Mouse (Mus musculus): ENCODE results near the gene Ubn2. TPM values are rescaled to one million over a fixed set of nuclear protein-coding genes. Genes with fewer than 3 reads are reported as not detected.
"Not testable (repeated sequence)": the region's sequence is repeated elsewhere in the genome, so short reads cannot be mapped to it uniquely, and the experiment has no call there.

The Ubn2 gene
- polyA plus RNA-seq, 1 experiment from 2014 or later: 11.5 TPM

DNA sequence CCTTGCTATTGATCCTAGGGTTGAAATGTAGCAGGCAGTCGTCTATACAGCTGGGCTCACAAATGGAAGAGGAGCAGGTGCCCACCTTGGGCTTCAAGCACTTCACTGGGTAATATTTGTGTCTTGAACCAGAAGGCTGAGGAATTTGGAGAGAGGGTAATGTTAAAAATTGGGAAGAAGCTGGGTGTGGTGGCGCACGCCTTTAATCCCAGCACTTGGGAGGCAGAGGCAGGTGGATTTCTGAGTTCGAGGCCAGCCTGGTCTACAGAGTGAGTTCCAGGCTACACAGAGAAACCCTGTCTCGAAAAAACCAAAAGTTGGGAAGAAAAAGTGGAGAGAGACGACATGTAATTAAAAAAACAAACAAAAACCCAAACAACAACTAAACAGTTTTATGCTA, 116.1 kb downstream of the Ubn2 start:
- H3K36me3 ChIP-seq (ENCODE audit: insufficient read depth, low read length); ATAC-seq (ENCODE audit: low FRiP score, low TSS enrichment); H3K27me3 ChIP-seq (ENCODE audit: insufficient read depth, low read length); H3K9me3 ChIP-seq (ENCODE audit: low read length): not testable (repeated sequence)
- peak overlapping the region; percentile 95 for H3K9ac ChIP-seq (replicated peaks; ENCODE audit: low read length)
- WGBS: 82% methylated on average over 6 of the region's 6 CpGs
- H3K4me1 ChIP-seq (ENCODE audit: insufficient read depth, low read length): peaks cover 12% of the 10 kb centered on the region; the same call in 1 of the 2 replicates
- H3K27ac ChIP-seq (ENCODE audit: low read length): peak overlapping the region; percentile 100
- peak overlapping the region; percentile 85 for H3K4me3 ChIP-seq (ENCODE audit: low read length)
- H3K4me2 ChIP-seq (replicated peaks; ENCODE audit: low read depth, low read length): peak overlapping the region; percentile 70

DNA sequence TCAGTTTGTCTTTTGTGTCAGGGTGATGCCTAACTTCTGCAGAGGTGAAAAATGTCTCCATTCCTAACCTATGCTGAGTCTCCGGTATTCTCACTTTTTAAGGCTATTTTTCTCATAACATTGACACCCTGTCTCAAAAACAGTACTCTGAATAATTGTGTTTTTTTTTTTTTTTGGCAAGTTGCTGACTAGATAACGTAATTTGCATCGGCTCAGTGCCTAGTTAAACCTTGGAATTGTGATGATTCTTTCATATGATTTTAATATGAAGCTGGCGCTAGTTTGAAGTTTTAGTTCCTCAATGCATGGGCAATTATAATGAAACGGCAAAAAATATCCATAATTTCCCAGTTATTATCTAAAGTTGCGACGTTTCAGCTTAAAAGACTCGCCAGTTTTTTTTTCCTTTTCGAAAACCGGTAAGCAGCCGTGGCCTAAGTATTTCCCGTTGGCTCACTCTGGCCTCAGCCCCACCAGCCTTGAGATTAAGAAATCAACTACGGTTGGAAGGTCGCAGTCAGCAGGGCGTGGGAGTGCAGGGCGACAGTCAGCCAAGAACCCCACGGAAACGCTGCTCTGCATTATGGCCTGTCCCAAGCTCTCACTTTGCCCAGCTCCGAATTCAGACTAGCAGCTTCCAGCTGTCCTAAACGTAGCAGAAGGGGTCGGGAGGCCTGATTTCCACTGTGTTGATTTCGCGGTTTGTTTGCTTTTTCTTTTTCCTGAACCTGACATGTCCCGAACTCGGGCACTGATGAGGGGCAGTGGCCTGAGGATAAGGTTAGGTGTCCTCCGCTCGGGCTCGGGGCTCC, 116.7 kb downstream of the Ubn2 start:
- H3K4me1 ChIP-seq (ENCODE audit: insufficient read depth, low read length): peaks cover 13% of the 10 kb centered on the region; the same call in 1 of the 2 replicates
- no peaks in the 10 kb centered on the region for H3K27me3 ChIP-seq (ENCODE audit: insufficient read depth, low read length)
- peak overlapping the region; percentile 85 for H3K4me3 ChIP-seq (ENCODE audit: low read length)
- H3K27ac ChIP-seq (ENCODE audit: low read length): peak overlapping the region; percentile 100
- WGBS: 5% methylated on average over 28 of the region's 28 CpGs
- H3K9me3 ChIP-seq (ENCODE audit: low read length): no peaks in the 10 kb centered on the region
- peak overlapping the region; percentile 70 for H3K4me2 ChIP-seq (replicated peaks; ENCODE audit: low read depth, low read length)
- peak; percentile 57 for ATAC-seq (ENCODE audit: low FRiP score, low TSS enrichment)
- peak overlapping the region; percentile 95 for H3K9ac ChIP-seq (replicated peaks; ENCODE audit: low read length)
- H3K36me3 ChIP-seq (ENCODE audit: insufficient read depth, low read length): no peaks in the 10 kb centered on the region

DNA sequence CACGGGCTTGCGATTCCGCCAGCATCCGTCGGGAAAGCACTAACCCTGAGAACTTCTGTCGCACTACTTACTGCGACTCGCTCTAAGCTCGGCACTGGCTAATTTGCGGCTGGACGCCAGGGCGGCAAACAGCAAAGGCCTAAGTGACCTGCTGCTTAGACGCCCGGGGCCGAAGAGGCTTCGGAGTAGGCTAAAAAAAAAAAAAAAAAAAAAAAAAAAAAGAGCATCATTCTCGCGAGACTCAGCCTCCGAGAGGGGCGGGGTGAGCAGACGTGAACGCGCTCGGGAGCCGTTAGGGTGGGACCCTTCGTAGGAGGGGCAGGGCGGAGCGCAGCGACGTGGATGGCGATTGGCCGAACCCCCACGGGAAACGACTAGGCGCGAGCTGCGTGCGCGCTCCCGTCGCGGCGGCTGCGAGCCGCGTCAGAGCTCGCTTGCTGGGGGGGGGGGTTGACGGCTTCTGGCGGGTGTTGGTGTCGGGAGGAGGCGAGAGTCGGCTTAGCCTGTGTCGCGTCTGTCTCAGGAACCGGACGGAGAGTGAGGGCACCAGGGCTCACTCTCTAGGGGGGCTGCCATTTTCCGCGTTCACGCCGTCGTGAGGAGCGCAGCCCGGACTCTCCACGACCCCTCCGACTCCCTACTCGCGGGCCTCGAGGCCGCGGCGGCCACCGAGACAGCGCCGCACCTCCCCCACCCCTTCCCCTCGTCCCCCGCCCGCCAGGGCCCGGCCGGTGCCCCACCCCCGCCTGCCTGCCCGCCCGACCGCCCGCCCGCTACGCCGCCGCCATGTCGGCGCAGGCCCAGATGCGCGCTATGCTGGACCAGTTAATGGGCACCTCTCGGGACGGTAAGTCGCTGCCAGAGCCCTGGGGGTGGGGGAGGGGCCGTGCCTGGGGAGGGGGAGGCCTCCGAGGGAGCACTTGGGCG, 117.6 kb downstream of the Ubn2 start, which contains the start of gene Luc7l2:
Gene Luc7l2 (plus strand): TSS at position 273 of the 927 bp plus-strand sequence.
- H3K36me3 ChIP-seq (ENCODE audit: insufficient read depth, low read length): no peaks in the 10 kb centered on the region
- WGBS: 0% methylated on average over 96 of the region's 98 CpGs
- H3K27me3 ChIP-seq (ENCODE audit: insufficient read depth, low read length): no peaks in the 10 kb centered on the region
- H3K4me2 ChIP-seq (replicated peaks; ENCODE audit: low read depth, low read length): peak within 1 kb of the TSS; percentile 70
- H3K27ac ChIP-seq (ENCODE audit: low read length): peak within 1 kb of the TSS; percentile 100
- peak within 1 kb of the TSS; percentile 85 for H3K4me3 ChIP-seq (ENCODE audit: low read length)
- peaks cover 21% of the 10 kb centered on the region; the same call in 1 of the 2 replicates for H3K4me1 ChIP-seq (ENCODE audit: insufficient read depth, low read length)
- H3K9me3 ChIP-seq (ENCODE audit: low read length): no peaks in the 10 kb centered on the region
- peak within 1 kb of the TSS; percentile 95 for H3K9ac ChIP-seq (replicated peaks; ENCODE audit: low read length)
- peak; percentile 91 for ATAC-seq (ENCODE audit: low FRiP score, low TSS enrichment)

DNA sequence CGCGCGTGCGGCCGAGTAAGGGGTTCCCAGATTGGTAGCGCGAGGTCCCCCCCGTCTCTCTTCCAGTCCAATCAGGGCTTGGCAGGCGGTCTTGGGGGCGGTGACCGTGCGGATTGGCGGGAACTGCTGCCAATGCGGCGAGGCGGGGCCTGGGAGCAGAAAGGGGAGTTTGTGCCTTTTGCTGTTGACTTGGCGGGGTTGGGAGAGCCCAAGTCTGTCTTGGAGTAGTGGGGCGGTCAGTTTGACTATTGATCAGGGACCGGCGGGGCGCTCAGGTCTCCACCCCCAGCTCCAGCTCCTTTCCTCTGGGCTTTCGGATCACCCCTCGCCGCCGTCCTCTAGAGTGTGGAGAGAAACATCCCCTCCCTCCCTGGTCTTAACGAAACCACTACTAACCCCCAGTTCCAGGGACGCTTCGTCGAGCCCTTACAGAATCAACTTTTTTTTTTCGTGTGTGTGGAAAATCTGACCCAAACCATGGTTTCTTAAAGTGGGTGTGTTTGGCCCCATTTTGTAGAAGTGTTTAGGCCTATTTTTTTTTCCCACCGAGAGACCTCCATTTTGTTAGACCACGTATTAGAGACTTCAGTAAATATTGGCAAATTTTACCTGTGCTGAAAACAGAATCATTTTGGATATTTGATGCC, 118.4 kb downstream of the Ubn2 start:
- Histone ChIP-seq H3K4me2 (replicated peaks; ENCODE audit: low read depth, low read length) (peak overlapping the region; percentile 57), H3K36me3 (ENCODE audit: insufficient read depth, low read length) (no peaks in the 10 kb centered on the region), H3K9ac (replicated peaks; ENCODE audit: low read length) (peak overlapping the region; percentile 92), H3K4me3 (ENCODE audit: low read length) (peak overlapping the region; percentile 85), H3K4me1 (ENCODE audit: insufficient read depth, low read length) (peaks cover 22% of the 10 kb centered on the region; the same call in 1 of the 2 replicates), H3K9me3 (ENCODE audit: low read length) (no peaks in the 10 kb centered on the region), H3K27ac (ENCODE audit: low read length) (peak overlapping the region; percentile 99), H3K27me3 (ENCODE audit: insufficient read depth, low read length) (no peaks in the 10 kb centered on the region)
- WGBS: under 1% methylated on average over 32 of the region's 32 CpGs
- ATAC-seq (ENCODE audit: low FRiP score, low TSS enrichment): peak; percentile 97

DNA sequence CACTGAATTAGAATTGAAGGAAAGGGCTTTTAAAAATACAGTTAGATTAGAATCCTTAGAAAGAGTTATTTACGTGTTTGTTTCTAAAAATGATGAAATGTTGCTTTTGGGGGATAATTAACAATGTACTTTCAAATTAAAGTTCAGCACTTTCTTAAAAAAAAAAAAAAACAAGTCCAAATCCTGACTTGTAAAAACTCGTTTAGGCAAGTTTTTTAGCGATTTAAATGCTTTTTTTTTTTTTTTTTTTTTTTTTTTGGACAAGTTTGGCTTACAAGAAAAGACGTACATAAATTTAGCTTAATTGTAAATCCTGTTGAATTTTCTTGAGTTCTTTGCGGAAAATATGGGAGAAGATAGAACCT, 118.9 kb downstream of the Ubn2 start:
- H3K27ac ChIP-seq (ENCODE audit: low read length): no peak overlapping the region
- no peak for ATAC-seq (ENCODE audit: low FRiP score, low TSS enrichment)
- H3K9ac ChIP-seq (replicated peaks; ENCODE audit: low read length): no peak overlapping the region; the same call in 1 of the 2 replicates

More for the DNA sequence above, 118.9 kb downstream of the Ubn2 start:
- H3K4me2 ChIP-seq (replicated peaks; ENCODE audit: low read depth, low read length): peak overlapping the region; percentile 57
- peaks cover 22% of the 10 kb centered on the region; the same call in 1 of the 2 replicates for H3K4me1 ChIP-seq (ENCODE audit: insufficient read depth, low read length)
- 20% methylated on average over 5 of the region's 5 CpGs for WGBS
- H3K36me3 ChIP-seq (ENCODE audit: insufficient read depth, low read length): no peaks in the 10 kb centered on the region
- H3K27me3 ChIP-seq (ENCODE audit: insufficient read depth, low read length): no peaks in the 10 kb centered on the region
- peak overlapping the region; percentile 85 for H3K4me3 ChIP-seq (ENCODE audit: low read length)
- no peaks in the 10 kb centered on the region for H3K9me3 ChIP-seq (ENCODE audit: low read length)

Small RNA genes lying within 50 kb of the gene (microRNA-seq; reads per million reads assigned to microRNA genes)
- gene Mir7670: not detected

Other genes starting within 250 kb of the Ubn2 start
- gene D630045J12Rik, start 179.9 kb upstream of the Ubn2 start, polyA plus RNA-seq (2015; fragmentation: Nextera tagmentation; extraction: Ambion mirVana): 5.7 and 7.2 TPM in 2 replicates
- 8.3 and 9.8 TPM in 2 replicates for gene Zc3hav1l, start 134.7 kb upstream of the Ubn2 start, polyA plus RNA-seq (2015; fragmentation: Nextera tagmentation; extraction: Ambion mirVana)
- 4.2 and 4.3 TPM in 2 replicates for gene Zc3hav1, start 79.3 kb upstream of the Ubn2 start, polyA plus RNA-seq (2015; fragmentation: Nextera tagmentation; extraction: Ambion mirVana)
- gene Ttc26, start 52.5 kb upstream of the Ubn2 start, polyA plus RNA-seq (2015; fragmentation: Nextera tagmentation; extraction: Ambion mirVana): 7.9 and 9.8 TPM in 2 replicates
- gene Fmc1, start 99.6 kb downstream of the Ubn2 start, polyA plus RNA-seq (2015; fragmentation: Nextera tagmentation; extraction: Ambion mirVana): 156 and 164 TPM in 2 replicates
- 28.6 and 39.6 TPM in 2 replicates for gene Luc7l2, start 117.4 kb downstream of the Ubn2 start, polyA plus RNA-seq (2015; fragmentation: Nextera tagmentation; extraction: Ambion mirVana)
- 0.32 and 0.49 TPM in 2 replicates for gene Klrg2, start 203.3 kb downstream of the Ubn2 start, polyA plus RNA-seq (2015; fragmentation: Nextera tagmentation; extraction: Ambion mirVana)
- gene Clec2l, start 229.1 kb downstream of the Ubn2 start, polyA plus RNA-seq (2015; fragmentation: Nextera tagmentation; extraction: Ambion mirVana): 1.0 and 1.3 TPM in 2 replicates

Data from kidney, embryonic 16.5 days (tissue).